Mouse (Mus musculus) 3T3-L1 (cell line): ENCODE results near the gene Gm8279.
"Not testable (repeated sequence)": the region's sequence is repeated elsewhere in the genome, so short reads cannot be mapped to it uniquely, and the experiment has no call there.

Experiments used
- DNase-seq: peaks from one replicate; pipeline ENCODE4 v3.0.0-alpha.2; 2015; ENCODE audit warnings: low read depth, low spot score

Gm8279 gene

GRCm38 (mm10) chr14:5131219-5131618 is at the start of gene Gm8279:
Gm8279 (plus strand) TSS chr14:5131519.
- not testable (repeated sequence) for DNase-seq

GRCm38 (mm10) chr14:5164235-5164634 is 32.9 kb downstream of the Gm8279 start, which contains the start of gene Gm3317:
Gm3317 (plus strand) TSS chr14:5164535.
- DNase-seq = not testable (repeated sequence)

GRCm38 (mm10) chr14:5185493-5185892 is 54.2 kb downstream of the Gm8279 start, which contains the start of gene Gm8271:
Gm8271 (plus strand) TSS chr14:5185793.
- not testable (repeated sequence) for DNase-seq
